Mouse (Mus musculus) kidney, postnatal 25 days (tissue): ENCODE measurements at regions not wholly inside any gene's neighbourhood (a gene's known extent, or its start where the extent isn't known, plus 50 kb on each side); places are given as distances from the start of the nearest gene placed in this dataset.

Experiments
- DNase-seq, 2 experiments: peaks; one replicate each; pipeline ENCODE4 v3.0.0; 2021; ENCODE audit warnings: mixed read lengths in 2 of 2

DNA sequence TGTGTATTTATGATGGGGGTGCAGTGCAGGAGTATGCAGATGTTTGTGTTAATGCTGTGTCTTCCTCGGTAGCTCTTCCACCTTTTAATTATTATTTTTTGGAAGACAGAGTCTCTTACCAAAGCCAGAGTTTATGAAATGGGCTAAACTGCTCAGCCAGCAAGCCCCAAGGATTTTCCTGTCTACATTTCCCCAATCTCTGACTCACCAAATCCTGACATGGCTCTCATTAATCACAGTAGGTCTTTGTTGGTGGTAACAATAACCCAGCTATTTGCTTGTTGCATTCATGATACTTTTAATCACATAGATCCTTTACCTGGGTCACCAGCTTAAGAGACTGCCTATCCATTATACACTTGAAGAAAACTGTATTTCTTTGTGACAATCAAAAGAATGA lies 427.8 kb upstream of the Rgma start:
- DNase-seq: no peak

- no peak for DNase-seq
These were observed 427.3 kb upstream of the Rgma start for GRCm38 (mm10) chr7:72948026-72948425.

DNA sequence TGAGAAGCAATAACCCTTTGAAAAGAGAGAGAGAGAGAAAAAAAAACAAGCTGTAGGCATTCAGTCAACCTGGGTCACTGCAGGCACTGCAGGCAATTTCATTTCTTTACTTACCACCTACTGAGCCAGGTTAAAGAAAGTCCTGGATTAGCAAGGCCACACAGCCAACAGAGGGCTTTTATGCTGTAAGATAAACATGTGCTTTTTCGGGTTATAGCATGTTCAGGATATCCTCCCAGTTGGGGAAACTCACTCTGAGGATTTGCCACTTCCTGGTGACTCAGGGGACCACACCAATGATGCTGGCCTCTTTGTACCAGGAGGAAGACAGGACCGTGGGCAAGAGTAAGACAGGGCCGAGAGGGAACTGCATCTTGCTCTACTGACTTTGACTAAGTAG lies 426.6 kb upstream of the Rgma start:
- no peak for DNase-seq

- DNase-seq: no peak
These were observed 425.4 kb upstream of the Rgma start for GRCm38 (mm10) chr7:72949886-72950285.

- DNase-seq: no peak
These were observed 417.6 kb upstream of the Rgma start for GRCm38 (mm10) chr7:72957674-72958073.

- no peak for DNase-seq
These were observed 414.0 kb upstream of the Rgma start for GRCm38 (mm10) chr7:72961321-72961720.

GRCm38 (mm10) chr7:72962815-72963214 lies 412.5 kb upstream of the Rgma start:
- DNase-seq: no peak

DNA sequence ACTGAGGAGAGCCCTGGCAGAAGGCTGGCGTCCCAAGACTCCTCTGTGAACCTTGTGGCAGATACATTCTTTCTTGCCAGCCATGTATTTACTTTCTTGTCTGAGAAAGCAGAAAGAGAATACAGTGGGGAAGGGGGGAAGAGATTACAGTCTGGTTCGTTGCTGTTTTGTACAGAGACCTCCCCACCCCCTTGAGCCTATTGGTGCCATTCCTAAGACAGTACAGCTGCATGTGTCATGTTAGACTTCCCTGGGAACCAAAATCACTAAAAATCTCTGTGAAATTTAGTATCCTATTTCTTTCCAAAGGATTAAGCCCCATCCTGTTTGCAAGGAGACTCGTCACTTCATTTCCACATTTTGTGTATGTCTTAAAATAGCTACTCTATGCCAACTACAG lies 411.4 kb upstream of the Rgma start:
- no peak for DNase-seq

DNA sequence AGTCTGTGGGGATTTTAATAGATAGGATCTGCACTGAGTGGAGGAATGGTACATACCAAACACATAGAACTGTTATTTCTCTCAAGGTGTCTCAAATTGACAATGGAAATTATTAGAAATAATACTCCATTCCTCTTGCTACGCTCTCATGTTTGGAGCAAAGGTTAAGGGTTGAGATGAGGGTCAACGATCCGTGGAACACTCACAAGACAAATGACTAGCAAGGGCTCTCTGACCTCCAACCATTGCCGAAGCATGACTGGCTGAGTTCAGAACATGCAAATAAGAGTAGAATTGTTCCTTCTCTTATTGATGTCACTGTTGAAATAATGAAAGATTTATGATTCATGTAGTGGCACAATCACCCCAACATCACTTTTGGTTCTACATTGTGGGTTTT lies 407.1 kb upstream of the Rgma start:
- no peak for DNase-seq

- DNase-seq: no peak
These were observed 403.6 kb upstream of the Rgma start for GRCm38 (mm10) chr7:72971506-72972267.

DNA sequence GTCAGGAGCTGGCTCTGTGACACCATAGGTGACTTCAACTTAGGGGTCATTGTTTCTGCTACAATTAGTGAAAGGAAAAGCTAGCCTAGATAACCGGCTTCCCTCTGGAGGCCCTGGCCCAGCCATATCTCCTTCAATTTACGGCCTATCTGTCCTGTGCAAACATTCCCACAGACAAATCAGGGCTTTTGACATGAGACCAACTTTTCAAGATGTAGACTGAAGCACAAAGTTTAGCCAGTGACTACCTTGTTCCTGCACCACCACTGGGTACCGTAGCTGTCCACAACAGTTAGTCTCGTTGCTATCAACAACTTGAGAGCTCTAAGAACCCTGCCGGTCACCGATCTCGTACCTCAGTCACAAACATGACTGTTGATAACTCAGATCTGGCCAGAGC lies 402.9 kb upstream of the Rgma start:
- DNase-seq: no peak

- no peak for DNase-seq
These were observed 401.5 kb upstream of the Rgma start for GRCm38 (mm10) chr7:72973771-72974170.

DNA sequence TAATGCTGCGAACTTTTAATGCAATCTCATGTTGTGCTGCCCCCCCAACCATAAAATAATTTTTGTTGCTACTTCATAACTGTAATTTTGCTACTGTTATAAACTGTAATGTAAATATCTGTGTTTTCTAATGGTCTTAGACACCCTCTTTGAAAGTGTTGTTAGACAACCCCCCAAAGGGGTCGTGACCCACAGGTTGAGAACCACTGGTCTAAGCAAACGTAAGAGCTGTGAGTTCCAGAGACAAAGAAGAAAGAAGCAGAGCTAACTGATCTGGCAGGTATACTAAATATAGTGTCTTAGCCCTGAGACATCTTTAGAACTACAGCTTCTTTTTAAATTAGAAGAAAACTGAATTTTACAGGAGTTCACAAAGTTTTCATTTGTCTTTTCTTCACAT lies 400.9 kb upstream of the Rgma start:
- DNase-seq: no peak

DNA sequence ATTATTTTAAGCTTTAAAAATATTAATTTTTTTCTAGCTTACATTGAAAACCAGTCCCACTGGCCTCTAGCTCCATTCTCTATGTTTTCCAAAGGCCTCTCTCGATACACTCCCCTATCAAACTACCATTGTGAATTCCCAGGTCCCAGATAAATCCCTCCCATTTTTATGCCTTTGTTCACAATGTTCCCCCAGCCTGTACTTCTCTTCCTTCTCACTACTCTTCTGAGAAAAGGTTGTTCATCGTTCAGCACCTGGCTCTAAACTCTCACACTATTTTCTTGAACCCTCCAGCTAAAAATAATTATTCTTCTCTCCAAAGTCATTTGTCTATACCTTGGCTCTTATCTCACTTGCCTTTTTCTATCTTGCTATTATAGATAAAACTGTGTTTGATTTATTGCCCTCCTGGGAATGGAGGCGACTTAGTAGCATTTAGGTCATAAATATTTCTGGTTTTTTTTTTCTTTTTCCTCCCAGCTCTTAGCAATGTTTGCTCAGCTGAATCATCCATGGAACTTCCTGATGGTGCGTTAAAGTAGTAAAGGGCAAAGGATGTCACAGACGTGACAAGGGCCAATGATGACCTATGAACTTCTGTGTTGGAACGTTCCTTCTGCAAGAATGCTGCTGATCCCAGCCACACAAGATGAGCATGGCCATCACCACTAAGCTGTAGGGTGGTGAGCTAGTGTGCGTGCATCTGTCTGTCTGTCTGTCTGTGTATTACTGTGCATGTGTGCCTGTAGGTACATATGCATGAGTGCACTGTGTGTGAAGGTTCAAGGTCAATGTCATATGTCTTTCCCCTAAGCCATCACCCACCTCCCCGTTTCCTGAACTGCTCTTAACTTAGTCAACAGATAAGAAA lies 384.5 kb upstream of the Rgma start:
- peak in 1 of 2 experiments; percentile 15 for DNase-seq

- DNase-seq: peak; percentile 27 to 40
These were observed 376.9 kb upstream of the Rgma start for GRCm38 (mm10) chr7:72998374-72998773.

DNA sequence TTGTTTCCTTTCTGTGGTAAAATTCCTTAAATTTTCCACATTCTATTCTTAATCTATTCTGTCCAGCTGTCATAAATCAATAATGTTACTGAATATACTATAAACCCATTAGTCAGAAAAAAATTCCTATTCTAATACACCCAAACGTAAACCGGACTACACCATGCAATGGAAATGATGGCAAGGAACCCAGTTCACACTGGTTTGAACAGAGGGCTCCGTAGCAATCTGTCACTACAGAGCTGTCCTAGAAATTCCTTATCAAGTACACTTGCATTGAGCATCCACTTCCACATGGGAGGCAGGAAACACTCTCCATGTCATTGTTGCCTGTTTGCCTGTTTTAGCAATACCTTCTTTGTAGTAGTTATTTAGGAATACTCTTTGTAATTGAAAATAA lies 356.2 kb upstream of the Rgma start:
- no peak for DNase-seq

GRCm38 (mm10) chr7:73019764-73020354 lies 355.4 kb upstream of the Rgma start:
- no peak for DNase-seq

DNA sequence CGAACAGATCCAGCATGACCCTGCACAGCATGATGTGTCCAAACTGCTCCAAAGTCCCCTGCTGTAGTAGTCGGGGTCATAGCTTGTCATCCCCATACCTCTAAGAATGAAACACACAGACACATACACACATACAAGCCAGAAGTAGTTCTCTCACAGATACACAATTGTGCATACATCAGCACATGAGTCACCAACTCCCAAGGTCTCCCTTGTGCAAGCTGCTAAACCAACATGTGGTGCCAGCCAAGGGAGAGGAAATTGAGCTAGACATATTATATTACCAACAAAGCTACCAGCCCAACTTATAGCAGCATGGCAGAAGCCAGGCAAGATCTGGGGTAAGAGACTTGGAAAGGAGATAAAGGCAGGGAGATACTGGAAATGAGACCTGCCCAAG lies 353.5 kb upstream of the Rgma start:
- no peak for DNase-seq

- no peak for DNase-seq
These were observed 349.7 kb upstream of the Rgma start for GRCm38 (mm10) chr7:73025640-73026039.

- peak in 1 of 2 experiments; percentile 7 for DNase-seq
These were observed 346.4 kb upstream of the Rgma start for GRCm38 (mm10) chr7:73028952-73029351.

- no peak for DNase-seq
These were observed 343.9 kb upstream of the Rgma start for GRCm38 (mm10) chr7:73031407-73031806.

DNA sequence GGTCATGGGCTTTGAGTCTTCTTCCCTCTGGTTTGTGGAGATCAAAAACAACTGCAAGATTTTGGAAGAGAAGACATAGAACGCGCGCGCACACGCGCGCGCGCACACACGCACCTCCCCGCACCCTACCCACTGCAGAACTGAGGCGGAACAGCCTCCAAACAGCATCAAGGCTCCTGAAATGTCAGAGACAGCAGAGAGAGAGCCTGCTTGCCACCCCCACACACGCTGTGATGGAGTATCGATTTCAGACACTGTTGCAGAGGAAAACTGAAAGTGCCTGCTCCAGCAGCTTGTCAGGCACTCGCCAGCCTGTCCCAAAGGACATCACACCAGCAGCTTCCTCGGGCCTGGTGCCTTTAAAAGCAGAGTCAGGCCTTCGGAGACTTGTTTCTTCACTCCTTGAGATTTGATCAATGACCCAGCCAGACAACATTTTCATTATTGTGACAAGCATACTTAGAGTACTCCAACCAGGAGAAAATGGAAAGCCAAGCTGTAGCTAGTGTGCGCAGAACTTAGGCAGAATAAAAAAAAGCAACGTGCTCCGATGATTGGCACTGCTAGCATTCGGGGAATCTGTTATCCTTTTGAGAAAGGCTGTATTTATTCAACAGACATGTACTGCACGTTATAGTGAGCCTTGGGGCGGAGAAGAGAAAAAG lies 342.9 kb upstream of the Rgma start:
- no peak for DNase-seq
